Mouse (Mus musculus) spleen, adult 2 months (tissue): Measurements from ENCODE around the gene Gabarapl1. TPM values are rescaled to one million over a fixed set of nuclear protein-coding genes. Genes with fewer than 3 reads are reported as not detected.
"Not testable (repeated sequence)": the region's sequence is repeated elsewhere in the genome, so short reads cannot be mapped to it uniquely, and the experiment has no call there.

Experiments
- DNase-seq, 2 experiments: peaks; one replicate each; pipeline versions ENCODE4 v3.0.0 to v3.0.0-alpha.2; 2012 to 2021; ENCODE audit warnings: low spot score in 2 of 2, low read depth in 1 of 2
- H3K27ac ChIP-seq: fragments of 200-500 bp; 2 replicates; pipeline ENCODE4 v1.5.1; 2012; ENCODE audit warnings: low read length, inconsistent platforms; ENCODE audit not compliant: insufficient read depth
- H3K27me3 ChIP-seq: fragments of 200-500 bp; 2 replicates; pipeline ENCODE4 v1.6.1; 2012; ENCODE audit warnings: mild to moderate bottlenecking, moderate library complexity, low read length, inconsistent platforms; ENCODE audit not compliant: control insufficient read depth, insufficient read depth
- H3K36me3 ChIP-seq: fragments of 200-500 bp; 2 replicates; pipeline ENCODE4 v1.6.1; 2012; ENCODE audit warnings: mild to moderate bottlenecking, low read length, inconsistent platforms; ENCODE audit not compliant: control insufficient read depth, insufficient read depth
- H3K4me1 ChIP-seq: fragments of 200-500 bp; 2 replicates; pipeline ENCODE4 v1.6.1; 2011; ENCODE audit warnings: inconsistent platforms; ENCODE audit not compliant: control insufficient read depth, insufficient read depth, insufficient read length
- H3K4me3 ChIP-seq: fragments of 200-500 bp; 2 replicates; pipeline ENCODE4 v1.5.1; 2011; ENCODE audit warnings: mild to moderate bottlenecking, inconsistent platforms; ENCODE audit not compliant: insufficient read depth, insufficient read length; ENCODE audit errors: extremely low read depth
- CTCF ChIP-seq: fragments of 200-500 bp; IDR thresholded peaks from 2 replicates; pipeline ENCODE4 v1.5.1; 2011; ENCODE audit warnings: mild to moderate bottlenecking, inconsistent platforms; ENCODE audit not compliant: insufficient read depth, insufficient read length, insufficient replicate concordance; ENCODE audit errors: extremely low read depth
- POLR2A ChIP-seq: fragments of 200-500 bp; IDR thresholded peaks from 2 replicates; pipeline ENCODE4 v1.6.1; 2011; ENCODE audit warnings: low read depth, low read length, inconsistent platforms
- WGBS: fragments of 180-500 bp; shearing (Covaris S2); methylation state at CpG from one replicate; pipeline ENCODE4 v1.1.7; 2018; 5-methylcytosine and 5-hydroxymethylcytosine counted together
- polyA plus RNA-seq: library from polyadenylated mRNA; depleted of rRNA; stranded (reverse); fragments of >200 nt; gene quantifications from 2 replicates; pipeline ENCODE4 v1.2.3, GENCODE M21; 2012; rRNA removed

The Gabarapl1 gene
- 17.6 and 19.9 TPM in 2 replicates for polyA plus RNA-seq

DNA sequence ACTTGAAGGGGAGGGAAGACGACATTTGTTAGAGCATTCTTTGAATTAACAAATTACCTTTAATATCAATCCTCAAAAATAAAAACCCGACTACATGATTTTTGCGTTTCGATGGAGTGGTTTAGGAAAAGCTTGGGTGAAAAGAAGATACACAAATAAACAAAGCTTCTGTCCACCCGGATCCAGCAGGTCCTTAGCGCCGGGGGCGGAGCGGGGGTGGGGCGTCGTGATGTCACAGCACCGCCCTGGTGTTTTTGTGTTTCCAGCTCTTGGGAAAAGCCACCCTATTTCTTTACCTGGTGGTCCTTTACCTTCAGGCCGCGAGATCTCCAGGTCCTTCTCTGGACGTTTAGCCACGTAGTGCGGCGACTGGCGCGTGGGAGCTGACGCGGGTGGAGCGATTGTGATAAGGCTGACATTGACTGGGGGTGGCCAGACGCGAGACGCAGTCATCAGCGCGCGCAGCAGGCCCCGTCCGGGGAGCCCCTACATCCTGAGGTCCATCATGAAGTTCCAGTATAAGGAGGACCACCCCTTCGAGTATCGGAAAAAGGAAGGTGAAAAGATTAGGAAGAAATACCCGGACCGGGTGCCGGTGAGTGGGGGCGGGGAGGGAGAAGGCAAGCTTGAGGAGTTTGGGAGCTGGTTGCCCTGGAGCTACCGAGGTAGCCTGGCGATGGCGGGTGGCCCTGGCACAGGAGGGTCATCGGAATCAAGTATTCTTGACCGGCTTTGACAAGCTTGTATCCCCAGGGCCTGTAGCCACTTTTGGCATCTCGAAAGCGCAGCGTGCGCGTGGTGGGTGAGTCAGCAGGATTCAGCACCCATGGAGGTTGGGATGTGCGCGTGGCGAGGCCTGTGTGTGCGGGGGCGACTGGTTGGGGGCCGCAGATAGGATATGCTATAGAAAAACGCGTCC, at the start of gene Gabarapl1:
Gene Gabarapl1, plus strand, starts transcription at position 219 of the 919 bp plus-strand sequence.
- no peaks in the 10 kb centered on the region for H3K4me1 ChIP-seq
- under 1% methylated on average over 55 of the region's 55 CpGs for WGBS
- peak within 1 kb of the TSS; percentile 34; the same call in 1 of the 2 replicates for H3K27ac ChIP-seq
- no peaks in the 10 kb centered on the region for H3K27me3 ChIP-seq
- peak within 1 kb of the TSS; percentile 80 for H3K4me3 ChIP-seq
- TF ChIP-seq CTCF (no peak), POLR2A (no peak)
- H3K36me3 ChIP-seq = no peaks in the 10 kb centered on the region
- DNase-seq = peak in 1 of 2 experiments; percentile 46

- no peaks in the 10 kb centered on the region for H3K36me3 ChIP-seq
- TF ChIP-seq CTCF = no peak
- no peak for TF ChIP-seq POLR2A
- peak in 1 of 2 experiments; percentile 25 for DNase-seq
- no peak overlapping the region for H3K27ac ChIP-seq
- no peaks in the 10 kb centered on the region for H3K4me1 ChIP-seq
- 20% methylated on average over 4 of the region's 4 CpGs for WGBS
- no peak overlapping the region for H3K4me3 ChIP-seq
- H3K27me3 ChIP-seq = no peaks in the 10 kb centered on the region
Observed at GRCm38 (mm10) chr6:129494924-129495323, 38.0 kb upstream of the Gabarapl1 start.

DNA sequence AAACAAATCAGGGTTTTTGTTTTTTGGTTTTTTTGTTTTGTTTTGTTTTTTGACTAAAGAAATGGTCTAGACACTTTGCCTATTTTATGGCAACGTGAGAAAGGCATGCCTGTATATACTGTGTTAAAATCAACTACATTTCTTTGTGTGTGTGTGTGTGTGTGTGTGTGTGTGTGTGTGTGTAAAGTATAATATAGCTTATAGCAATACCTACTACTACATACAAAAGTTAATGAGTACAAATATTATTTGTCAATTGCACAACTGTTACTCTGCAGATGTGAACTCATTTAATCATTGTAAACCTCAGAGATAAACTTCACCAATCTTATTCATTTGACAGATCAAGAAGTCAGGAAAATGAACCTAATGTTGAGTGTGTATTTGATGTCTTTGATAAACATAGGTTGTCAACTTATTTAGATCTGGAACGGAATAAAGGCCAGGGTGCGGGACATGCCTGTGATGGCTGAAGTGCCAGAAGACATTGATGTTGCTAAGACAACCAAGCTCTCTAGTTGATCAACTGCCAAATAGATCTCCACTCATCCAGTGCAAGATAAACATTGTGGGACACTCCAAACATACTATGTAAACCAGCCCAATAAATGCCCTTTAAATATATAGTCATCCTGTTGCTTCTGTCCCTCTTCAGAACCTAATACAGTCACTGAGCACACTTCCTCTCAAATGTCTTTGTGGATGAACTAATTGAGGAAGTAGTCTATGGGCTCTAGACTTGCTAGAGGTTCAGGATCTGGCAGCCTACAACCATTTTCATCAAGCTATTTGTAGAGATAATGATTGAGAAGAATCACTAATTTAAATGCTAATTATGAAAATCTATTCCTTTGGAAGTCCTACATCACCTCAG, 35.4 kb upstream of the Gabarapl1 start:
- Histone ChIP-seq H3K27ac (no peak overlapping the region), H3K27me3 (no peaks in the 10 kb centered on the region), H3K4me3 (no peak overlapping the region), H3K36me3 (no peaks in the 10 kb centered on the region), H3K4me1 (no peaks in the 10 kb centered on the region)
- WGBS = 91% methylated on average over 3 of the region's 3 CpGs
- TF ChIP-seq CTCF (no peak), POLR2A (no peak)
- DNase-seq = no peak

DNA sequence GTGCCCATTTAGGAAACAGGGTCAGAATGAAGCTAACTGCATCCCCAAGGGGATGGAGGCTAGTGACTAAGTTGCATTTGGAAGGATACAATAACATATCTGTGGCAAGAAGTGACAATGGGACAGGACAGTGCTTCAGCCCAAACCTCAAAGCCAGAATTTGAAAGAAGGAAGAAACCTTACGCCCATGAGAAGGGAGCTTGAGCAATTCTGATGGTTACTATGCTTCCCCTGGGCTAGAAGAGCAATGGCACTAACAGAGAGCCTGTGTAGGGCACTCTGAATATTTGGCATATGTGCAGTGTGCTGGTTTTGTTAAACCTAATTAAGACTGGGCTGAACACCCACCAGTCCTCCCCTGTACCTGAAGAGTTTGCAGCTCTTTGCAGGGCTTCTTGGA, 33.4 kb upstream of the Gabarapl1 start:
- WGBS = 85% methylated on average over 1 of the region's 1 CpGs
- not testable (repeated sequence) for H3K27me3 ChIP-seq, H3K4me1 ChIP-seq, H3K36me3 ChIP-seq, DNase-seq, H3K27ac ChIP-seq, H3K4me3 ChIP-seq

DNA sequence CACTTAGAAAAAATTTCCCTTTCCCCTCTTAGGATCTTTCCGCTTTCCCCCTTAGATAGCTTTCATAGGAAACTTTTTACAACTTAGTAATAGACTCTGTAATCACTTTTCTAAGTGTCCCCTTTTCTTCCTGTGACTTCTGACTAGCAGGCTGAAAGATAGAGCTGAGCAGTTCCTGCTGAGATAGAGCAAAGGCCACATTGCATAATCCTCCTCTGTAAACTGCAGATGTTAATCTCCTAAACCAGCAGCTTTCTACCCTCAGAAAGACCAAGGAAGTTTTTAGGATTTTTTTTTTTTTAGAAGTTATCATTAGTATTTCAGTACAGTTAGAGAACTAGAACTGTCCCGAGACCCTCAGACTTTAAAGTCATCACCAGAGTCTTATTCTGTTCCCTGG, 29.5 kb upstream of the Gabarapl1 start:
- Histone ChIP-seq H3K4me3 (no peak overlapping the region), H3K4me1 (no peaks in the 10 kb centered on the region), H3K27ac (no peak overlapping the region), H3K27me3 (no peaks in the 10 kb centered on the region), H3K36me3 (no peaks in the 10 kb centered on the region)
- no peak for DNase-seq
- TF ChIP-seq POLR2A = no peak
- TF ChIP-seq CTCF = no peak
- WGBS = 86% methylated on average over 2 of the region's 2 CpGs

DNA sequence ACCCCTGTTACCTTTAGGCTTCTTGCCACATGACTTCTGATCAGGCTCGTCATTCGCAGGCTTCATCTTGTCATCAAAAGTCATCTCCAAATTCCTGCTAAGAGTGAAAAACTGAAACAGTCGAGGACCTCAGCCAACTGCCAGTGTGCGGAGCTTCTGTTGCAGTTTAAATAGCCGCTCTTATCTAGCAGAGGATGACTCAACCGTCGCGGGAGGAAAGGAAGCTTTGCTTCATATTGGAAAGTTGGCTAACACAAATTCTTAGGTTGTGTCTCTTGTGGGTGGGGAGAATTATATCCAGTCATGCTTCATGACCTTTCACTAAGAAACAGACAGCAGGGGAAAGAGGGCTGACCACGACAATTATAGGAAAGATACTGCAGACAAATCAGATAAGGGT, 25.9 kb upstream of the Gabarapl1 start, which contains the start of gene Olr1:
Gene Olr1, minus strand, starts transcription at position 142 of the 400 bp plus-strand sequence.
- WGBS = 85% methylated on average over 9 of the region's 9 CpGs
- Histone ChIP-seq H3K27me3 (no peaks in the 10 kb centered on the region), H3K4me3 (no peak within 1 kb of the TSS), H3K4me1 (no peaks in the 10 kb centered on the region), H3K36me3 (no peaks in the 10 kb centered on the region), H3K27ac (no peak within 1 kb of the TSS)
- no peak for DNase-seq
- TF ChIP-seq POLR2A (no peak), CTCF (no peak)
